Mouse (Mus musculus): Measurements from ENCODE around the gene Snx27. TPM values are rescaled to one million over a fixed set of nuclear protein-coding genes. Genes with fewer than 3 reads are reported as not detected.

Snx27 gene
- 22.5 and 24.3 TPM in 2 replicates for polyA plus RNA-seq (2012; rRNA removed)
- 37.2 and 43.0 TPM in 2 replicates for polyA plus RNA-seq (2014; fragmentation: Nextera tagmentation; extraction: Ambion mirVana)

GRCm38 (mm10) chr3:94582456-94582891 lies at the start of gene Snx27:
Gene Snx27, minus strand, starts transcription at chr3:94582716.
- Histone ChIP-seq H3K4me2 (replicated peaks; ENCODE audit: low read depth, low read length, severe bottlenecking) (peak within 1 kb of the TSS; percentile 85), H3K9me3 (ENCODE audit: control insufficient read depth, low read length) (no peaks in the 10 kb centered on the region), H3K4me3 (replicated peaks; ENCODE audit: low read length) (peak within 1 kb of the TSS; percentile 89), H3K9ac (ENCODE audit: low read depth, low read length, severe bottlenecking) (peak within 1 kb of the TSS; percentile 89), H3K27me3 (ENCODE audit: control insufficient read depth, insufficient read depth, low read length) (no peaks in the 10 kb centered on the region), H3K4me1 (ENCODE audit: control insufficient read depth, insufficient read depth, low read length) (peaks cover 12% of the 10 kb centered on the region), H3K27ac (replicated peaks; ENCODE audit: low read depth, low read length) (peak within 1 kb of the TSS; percentile 85), H3K36me3 (ENCODE audit: control insufficient read depth, insufficient read depth, low read length) (no peaks in the 10 kb centered on the region)
- TF ChIP-seq POLR2A (IDR thresholded peaks at IDR 0.05; ENCODE audit: borderline replicate concordance, extremely low read depth, insufficient read depth, insufficient read length) = peak; percentile 44; the same call in 1 of the 2 replicates
- peak; percentile 98 for DNase-seq (ENCODE audit: low spot score)
- WGBS = under 1% methylated on average over 23 of the region's 42 CpGs
- peak; percentile 97 for ATAC-seq (ENCODE audit: low FRiP score, low read depth)

- WGBS = 72% methylated on average over 3 of the region's 3 CpGs
- Histone ChIP-seq H3K4me2 (replicated peaks; ENCODE audit: low read depth, low read length, severe bottlenecking) (no peak overlapping the region), H3K9me3 (ENCODE audit: control insufficient read depth, low read length) (no peaks in the 10 kb centered on the region), H3K27me3 (ENCODE audit: control insufficient read depth, insufficient read depth, low read length) (no peaks in the 10 kb centered on the region), H3K4me3 (replicated peaks; ENCODE audit: low read length) (no peak overlapping the region), H3K9ac (ENCODE audit: low read depth, low read length, severe bottlenecking) (no peak overlapping the region), H3K4me1 (ENCODE audit: control insufficient read depth, insufficient read depth, low read length) (no peaks in the 10 kb centered on the region), H3K36me3 (ENCODE audit: control insufficient read depth, insufficient read depth, low read length) (no peaks in the 10 kb centered on the region), H3K27ac (replicated peaks; ENCODE audit: low read depth, low read length) (no peak overlapping the region)
- DNase-seq (ENCODE audit: low spot score) = no peak
- no peak for TF ChIP-seq POLR2A (IDR thresholded peaks at IDR 0.05; ENCODE audit: borderline replicate concordance, extremely low read depth, insufficient read depth, insufficient read length)
- no peak for ATAC-seq (ENCODE audit: low FRiP score, low read depth)
These were observed 47.4 kb upstream of the Snx27 start for GRCm38 (mm10) chr3:94629876-94630275.

- Histone ChIP-seq H3K4me3 (replicated peaks; ENCODE audit: low read length) (no peak overlapping the region), H3K36me3 (ENCODE audit: control insufficient read depth, insufficient read depth, low read length) (no peaks in the 10 kb centered on the region), H3K9ac (ENCODE audit: low read depth, low read length, severe bottlenecking) (no peak overlapping the region), H3K4me1 (ENCODE audit: control insufficient read depth, insufficient read depth, low read length) (no peaks in the 10 kb centered on the region), H3K27ac (replicated peaks; ENCODE audit: low read depth, low read length) (no peak overlapping the region), H3K9me3 (ENCODE audit: control insufficient read depth, low read length) (no peaks in the 10 kb centered on the region), H3K27me3 (ENCODE audit: control insufficient read depth, insufficient read depth, low read length) (no peaks in the 10 kb centered on the region), H3K4me2 (replicated peaks; ENCODE audit: low read depth, low read length, severe bottlenecking) (no peak overlapping the region)
- DNase-seq (ENCODE audit: low spot score) (no peak), ATAC-seq (ENCODE audit: low FRiP score, low read depth) (no peak)
- no peak for TF ChIP-seq POLR2A (IDR thresholded peaks at IDR 0.05; ENCODE audit: borderline replicate concordance, extremely low read depth, insufficient read depth, insufficient read length)
- 86% methylated on average over 5 of the region's 5 CpGs for WGBS
These were observed 46.2 kb upstream of the Snx27 start for GRCm38 (mm10) chr3:94628712-94629111.

- no peak overlapping the region for H3K4me2 ChIP-seq (replicated peaks; ENCODE audit: low read depth, low read length, severe bottlenecking)
- 80% methylated on average over 4 of the region's 4 CpGs for WGBS
- no peaks in the 10 kb centered on the region for H3K27me3 ChIP-seq (ENCODE audit: control insufficient read depth, insufficient read depth, low read length)
- no peak overlapping the region for H3K4me3 ChIP-seq (replicated peaks; ENCODE audit: low read length)
- no peak for ATAC-seq (ENCODE audit: low FRiP score, low read depth)
- H3K4me1 ChIP-seq (ENCODE audit: control insufficient read depth, insufficient read depth, low read length) = no peaks in the 10 kb centered on the region
- H3K27ac ChIP-seq (replicated peaks; ENCODE audit: low read depth, low read length) = no peak overlapping the region
- no peak for TF ChIP-seq POLR2A (IDR thresholded peaks at IDR 0.05; ENCODE audit: borderline replicate concordance, extremely low read depth, insufficient read depth, insufficient read length)
- H3K36me3 ChIP-seq (ENCODE audit: control insufficient read depth, insufficient read depth, low read length) = no peaks in the 10 kb centered on the region
- no peak for DNase-seq (ENCODE audit: low spot score)
- H3K9me3 ChIP-seq (ENCODE audit: control insufficient read depth, low read length) = no peaks in the 10 kb centered on the region
- H3K9ac ChIP-seq (ENCODE audit: low read depth, low read length, severe bottlenecking) = no peak overlapping the region
These were observed 41.8 kb upstream of the Snx27 start for GRCm38 (mm10) chr3:94624281-94624680.

- no peaks in the 10 kb centered on the region for H3K36me3 ChIP-seq (ENCODE audit: control insufficient read depth, insufficient read depth, low read length)
- DNase-seq (ENCODE audit: low spot score) (no peak), ATAC-seq (ENCODE audit: low FRiP score, low read depth) (no peak)
- WGBS = 91% methylated on average over 10 of the region's 10 CpGs
- no peaks in the 10 kb centered on the region for H3K27me3 ChIP-seq (ENCODE audit: control insufficient read depth, insufficient read depth, low read length)
- H3K9me3 ChIP-seq (ENCODE audit: control insufficient read depth, low read length) = no peaks in the 10 kb centered on the region
- no peak overlapping the region for H3K4me2 ChIP-seq (replicated peaks; ENCODE audit: low read depth, low read length, severe bottlenecking)
- 0 out of 2 replicates have a peak overlapping the region, but pooled peaks have one; percentile 38 for H3K27ac ChIP-seq (replicated peaks; ENCODE audit: low read depth, low read length)
- no peak for TF ChIP-seq POLR2A (IDR thresholded peaks at IDR 0.05; ENCODE audit: borderline replicate concordance, extremely low read depth, insufficient read depth, insufficient read length)
- H3K9ac ChIP-seq (ENCODE audit: low read depth, low read length, severe bottlenecking) = no peak overlapping the region
- H3K4me3 ChIP-seq (replicated peaks; ENCODE audit: low read length) = no peak overlapping the region
- H3K4me1 ChIP-seq (ENCODE audit: control insufficient read depth, insufficient read depth, low read length) = no peaks in the 10 kb centered on the region
These were observed 40.0 kb upstream of the Snx27 start for GRCm38 (mm10) chr3:94622550-94622949.

Data from limb, embryonic 14.5 days (tissue).